Mouse (Mus musculus): Measurements from ENCODE around the gene Car5a. TPM values are rescaled to one million over a fixed set of nuclear protein-coding genes. Genes with fewer than 3 reads are reported as not detected.

The Car5a gene
- polyA plus RNA-seq, 1 experiment from 2014 or later, result 0.13 TPM

DNA sequence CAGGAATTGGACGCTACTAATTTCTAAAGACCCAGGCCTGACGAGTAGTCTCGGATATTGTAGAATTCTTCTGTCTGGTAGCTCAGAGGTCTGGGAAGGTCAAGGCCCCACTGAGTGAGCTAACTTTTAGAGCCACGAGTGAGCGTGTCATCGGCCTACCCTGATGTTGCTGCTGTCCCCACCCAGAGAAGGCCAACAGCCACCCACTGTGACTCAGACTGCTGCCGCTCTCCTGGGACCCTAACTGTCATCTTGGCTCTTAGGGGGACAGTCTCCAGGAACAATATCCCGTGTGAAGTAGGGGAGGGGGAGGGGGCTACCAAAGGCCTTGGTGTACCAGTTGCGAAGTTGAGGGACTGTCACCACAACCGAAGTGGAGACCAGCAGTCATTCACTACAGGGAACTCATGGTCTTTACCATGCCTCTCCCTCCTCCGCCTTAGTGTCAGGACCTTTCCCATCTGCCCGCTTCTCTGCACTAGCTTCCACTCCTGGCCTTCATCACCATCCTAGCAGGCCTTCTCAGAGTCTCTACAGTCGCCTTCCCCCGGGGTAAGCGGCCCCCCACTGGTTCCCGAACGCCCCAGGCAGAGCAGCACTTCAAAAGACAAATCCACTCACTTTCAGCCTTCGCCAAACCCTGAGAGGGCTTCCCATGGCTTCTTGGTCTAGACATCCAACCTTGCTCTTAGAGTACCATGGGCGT is 2.5 kb upstream of the Car5a start:
- Histone ChIP-seq H3K4me2 (replicated peaks) (peak overlapping the region; percentile 74), H3K9ac (peak overlapping the region; percentile 29), H3K9me3 (replicated peaks) (no peaks in the 10 kb centered on the region), H3K27me3 (no peaks in the 10 kb centered on the region), H3K27ac (replicated peaks) (peak overlapping the region; percentile 93), H3K36me3 (no peaks in the 10 kb centered on the region), H3K4me1 (peaks cover 35% of the 10 kb centered on the region), H3K4me3 (replicated peaks) (peak overlapping the region; percentile 41)
- 28% methylated on average over 19 of the region's 19 CpGs for WGBS
- no peak for ATAC-seq (ENCODE audit: insufficient number of reproducible peaks, low FRiP score, low TSS enrichment, low read depth)

GRCm38 (mm10) chr8:121946351-121946750 is 1.6 kb upstream of the Car5a start:
- Histone ChIP-seq H3K27me3 (no peaks in the 10 kb centered on the region), H3K4me3 (replicated peaks) (no peak overlapping the region), H3K9ac (no peak overlapping the region), H3K9me3 (replicated peaks) (no peaks in the 10 kb centered on the region), H3K27ac (replicated peaks) (no peak overlapping the region), H3K4me2 (replicated peaks) (no peak overlapping the region), H3K4me1 (peaks cover 27% of the 10 kb centered on the region), H3K36me3 (no peaks in the 10 kb centered on the region)
- 81% methylated on average over 7 of the region's 7 CpGs for WGBS
- no peak for ATAC-seq (ENCODE audit: insufficient number of reproducible peaks, low FRiP score, low TSS enrichment, low read depth)

- 70% methylated on average over 8 of the region's 8 CpGs for WGBS
- Histone ChIP-seq H3K4me3 (replicated peaks) (no peak overlapping the region), H3K27me3 (no peaks in the 10 kb centered on the region), H3K9ac (no peak overlapping the region), H3K4me2 (replicated peaks) (no peak overlapping the region), H3K27ac (replicated peaks) (no peak overlapping the region), H3K9me3 (replicated peaks) (no peaks in the 10 kb centered on the region), H3K36me3 (no peaks in the 10 kb centered on the region), H3K4me1 (peaks cover 18% of the 10 kb centered on the region)
- no peak for ATAC-seq (ENCODE audit: insufficient number of reproducible peaks, low FRiP score, low TSS enrichment, low read depth)
Observed at GRCm38 (mm10) chr8:121943716-121944115, 988 bp downstream of the Car5a start.

DNA sequence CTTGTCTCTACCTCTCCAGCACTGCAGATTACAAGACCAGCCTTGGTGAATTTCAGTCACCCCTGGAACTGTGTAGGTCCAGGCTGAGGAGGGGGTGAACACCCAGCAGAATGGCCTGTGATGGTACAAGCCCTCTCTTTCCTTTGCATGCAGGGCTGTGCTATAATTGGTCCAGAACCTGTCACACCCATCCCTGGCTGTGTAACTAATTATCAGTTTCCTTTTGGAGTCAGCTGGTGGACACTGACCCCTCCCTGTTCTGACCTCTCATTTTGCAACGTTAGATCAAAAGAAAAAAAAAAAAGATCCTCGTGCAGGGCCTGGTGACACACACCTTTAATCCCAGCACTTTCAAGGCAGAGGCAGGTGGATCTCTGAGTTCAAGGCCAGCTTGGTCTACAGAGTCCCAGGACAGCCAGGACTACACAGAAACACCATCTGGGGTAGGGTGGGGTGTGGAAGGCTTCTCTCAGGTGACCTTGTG is 1.6 kb downstream of the Car5a start:
- Histone ChIP-seq H3K4me1 (peaks cover 12% of the 10 kb centered on the region), H3K4me2 (replicated peaks) (no peak overlapping the region), H3K36me3 (no peaks in the 10 kb centered on the region), H3K27ac (replicated peaks) (no peak overlapping the region), H3K9me3 (replicated peaks) (no peaks in the 10 kb centered on the region), H3K27me3 (no peaks in the 10 kb centered on the region), H3K9ac (no peak overlapping the region), H3K4me3 (replicated peaks) (no peak overlapping the region)
- ATAC-seq (ENCODE audit: insufficient number of reproducible peaks, low FRiP score, low TSS enrichment, low read depth), result no peak
- WGBS, result 22% methylated on average over 2 of the region's 2 CpGs

DNA sequence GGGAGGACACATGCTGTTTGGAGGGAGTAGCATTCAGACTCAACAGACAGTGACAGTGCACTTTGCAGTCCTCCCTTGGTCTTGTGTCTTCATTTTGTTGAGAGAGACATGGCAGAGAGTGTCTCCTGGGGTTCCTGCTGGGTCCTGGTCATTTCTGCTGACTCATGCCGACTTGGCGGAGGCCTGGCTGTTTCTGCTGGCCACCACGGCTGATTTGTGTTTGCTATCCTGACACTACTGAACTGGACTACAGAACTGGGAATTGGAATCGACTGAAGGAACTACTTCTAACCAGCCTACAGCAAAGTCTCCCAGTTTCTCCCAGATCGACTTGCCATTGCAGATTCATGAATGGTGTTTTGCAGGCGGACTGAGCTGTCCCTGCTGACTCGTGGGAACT is 6.0 kb downstream of the Car5a start:
- H3K4me3 ChIP-seq (replicated peaks), result no peak overlapping the region
- WGBS, result 85% methylated on average over 7 of the region's 7 CpGs
- H3K27me3 ChIP-seq, result no peaks in the 10 kb centered on the region
- no peak for ATAC-seq (ENCODE audit: insufficient number of reproducible peaks, low FRiP score, low TSS enrichment, low read depth)
- H3K4me2 ChIP-seq (replicated peaks), result no peak overlapping the region
- H3K27ac ChIP-seq (replicated peaks), result no peak overlapping the region
- H3K9me3 ChIP-seq (replicated peaks), result no peaks in the 10 kb centered on the region
- H3K9ac ChIP-seq, result no peak overlapping the region
- H3K4me1 ChIP-seq, result peaks cover 10% of the 10 kb centered on the region; the same call in 1 of the 2 replicates
- no peaks in the 10 kb centered on the region for H3K36me3 ChIP-seq

- Histone ChIP-seq H3K4me3 (replicated peaks) (no peak overlapping the region), H3K4me2 (replicated peaks) (no peak overlapping the region), H3K9me3 (replicated peaks) (no peaks in the 10 kb centered on the region), H3K27me3 (no peaks in the 10 kb centered on the region), H3K36me3 (no peaks in the 10 kb centered on the region), H3K4me1 (peaks cover 10% of the 10 kb centered on the region; the same call in 1 of the 2 replicates), H3K27ac (replicated peaks) (no peak overlapping the region), H3K9ac (no peak overlapping the region)
- no peak for ATAC-seq (ENCODE audit: insufficient number of reproducible peaks, low FRiP score, low TSS enrichment, low read depth)
- WGBS, result 75% methylated on average over 14 of the region's 14 CpGs
Observed at GRCm38 (mm10) chr8:121936391-121936790, 8.3 kb downstream of the Car5a start.

- Histone ChIP-seq H3K9me3 (replicated peaks) (no peaks in the 10 kb centered on the region), H3K4me3 (replicated peaks) (no peak overlapping the region), H3K36me3 (no peaks in the 10 kb centered on the region), H3K27me3 (no peaks in the 10 kb centered on the region), H3K4me1 (peaks cover 10% of the 10 kb centered on the region; the same call in 1 of the 2 replicates), H3K9ac (no peak overlapping the region), H3K4me2 (replicated peaks) (no peak overlapping the region), H3K27ac (replicated peaks) (no peak overlapping the region)
- no peak for ATAC-seq (ENCODE audit: insufficient number of reproducible peaks, low FRiP score, low TSS enrichment, low read depth)
- 45% methylated on average over 12 of the region's 12 CpGs for WGBS
Observed at GRCm38 (mm10) chr8:121935341-121936294, 9.1 kb downstream of the Car5a start.

DNA sequence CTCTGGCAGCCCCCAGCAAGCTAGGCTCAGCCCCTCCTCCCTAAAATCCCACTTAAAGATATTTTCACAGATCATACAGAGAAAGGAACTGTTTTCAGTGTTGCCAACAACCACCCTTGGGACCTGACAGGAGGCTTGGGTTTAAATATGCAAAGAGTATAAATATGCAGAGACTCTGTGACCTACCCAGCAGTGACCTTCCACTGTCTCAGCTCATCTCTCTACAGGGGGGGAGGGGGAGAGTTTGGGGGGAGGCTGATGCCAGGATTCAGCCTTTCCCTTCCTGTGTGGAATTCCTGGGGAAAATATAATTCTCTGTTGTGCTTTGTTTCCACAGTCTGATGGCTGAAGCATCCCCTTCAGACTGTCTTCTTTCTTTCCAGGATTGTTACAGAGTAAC is 9.8 kb downstream of the Car5a start:
- Histone ChIP-seq H3K27ac (replicated peaks) (no peak overlapping the region), H3K9ac (no peak overlapping the region), H3K27me3 (no peaks in the 10 kb centered on the region), H3K4me1 (peaks cover 10% of the 10 kb centered on the region; the same call in 1 of the 2 replicates), H3K36me3 (no peaks in the 10 kb centered on the region), H3K9me3 (replicated peaks) (no peaks in the 10 kb centered on the region), H3K4me3 (replicated peaks) (no peak overlapping the region), H3K4me2 (replicated peaks) (no peak overlapping the region)
- ATAC-seq (ENCODE audit: insufficient number of reproducible peaks, low FRiP score, low TSS enrichment, low read depth), result no peak

- ATAC-seq (ENCODE audit: insufficient number of reproducible peaks, low FRiP score, low TSS enrichment, low read depth), result no peak
- Histone ChIP-seq H3K4me1 (peaks cover 10% of the 10 kb centered on the region; the same call in 1 of the 2 replicates), H3K4me3 (replicated peaks) (no peak overlapping the region), H3K9ac (no peak overlapping the region), H3K27ac (replicated peaks) (no peak overlapping the region), H3K4me2 (replicated peaks) (no peak overlapping the region), H3K27me3 (no peaks in the 10 kb centered on the region), H3K36me3 (no peaks in the 10 kb centered on the region), H3K9me3 (replicated peaks) (no peaks in the 10 kb centered on the region)
- 40% methylated on average over 4 of the region's 4 CpGs for WGBS
Observed at GRCm38 (mm10) chr8:121934506-121934905, 10.2 kb downstream of the Car5a start.

- Histone ChIP-seq H3K27ac (replicated peaks) (no peak overlapping the region), H3K4me3 (replicated peaks) (no peak overlapping the region), H3K9ac (no peak overlapping the region), H3K27me3 (no peaks in the 10 kb centered on the region), H3K4me2 (replicated peaks) (no peak overlapping the region), H3K36me3 (no peaks in the 10 kb centered on the region), H3K4me1 (peaks cover 10% of the 10 kb centered on the region; the same call in 1 of the 2 replicates), H3K9me3 (replicated peaks) (no peaks in the 10 kb centered on the region)
- WGBS, result 80% methylated on average over 14 of the region's 14 CpGs
- ATAC-seq (ENCODE audit: insufficient number of reproducible peaks, low FRiP score, low TSS enrichment, low read depth), result no peak
Observed at GRCm38 (mm10) chr8:121932668-121933520, 11.8 kb downstream of the Car5a start.
